Mouse (Mus musculus) intestine, embryonic 14.5 days (tissue): ENCODE results near the gene Mbl2. TPM values are rescaled to one million over a fixed set of nuclear protein-coding genes. Genes with fewer than 3 reads are reported as not detected.
"Not testable (repeated sequence)": the region's sequence is repeated elsewhere in the genome, so short reads cannot be mapped to it uniquely, and the experiment has no call there.

Experiments
- ATAC-seq: fragments of 200-750 bp; cut with Nextera tagmentation; replicated peaks from 2 replicates; pipeline ENCODE4 v1.8.0; 2017; ENCODE audit warnings: low read depth, moderate number of reproducible peaks, moderate TSS enrichment, moderate library complexity; ENCODE audit not compliant: low FRiP score, low TSS enrichment
- DNase-seq: peaks from one replicate; pipeline ENCODE4 v3.0.0-alpha.2; 2018; ENCODE audit warnings: low spot score
- H3K27ac ChIP-seq: fragments of 300-500 bp; sonication (generic); 2 replicates; pipeline ENCODE4 v1.5.1; 2014; ENCODE audit warnings: low read depth, mild to moderate bottlenecking, control low read depth
- H3K27me3 ChIP-seq: fragments of 300-500 bp; sonication (generic); replicated peaks from 2 replicates; pipeline ENCODE4 v1.6.1; 2014; ENCODE audit warnings: low read length, control low read depth; ENCODE audit not compliant: control insufficient read depth, insufficient read depth
- H3K36me3 ChIP-seq: fragments of 300-500 bp; sonication (generic); 2 replicates; pipeline ENCODE4 v1.6.1; 2014; ENCODE audit warnings: low read length, control low read depth; ENCODE audit not compliant: control insufficient read depth, insufficient read depth
- H3K4me1 ChIP-seq: fragments of 300-500 bp; sonication (generic); replicated peaks from 2 replicates; pipeline ENCODE4 v1.6.1; 2014; ENCODE audit warnings: low read length, control low read depth, mixed read lengths; ENCODE audit not compliant: control insufficient read depth, insufficient read depth
- H3K4me2 ChIP-seq: fragments of 300-500 bp; sonication (generic); 2 replicates; pipeline ENCODE4 v1.6.1; 2014; ENCODE audit warnings: low read length
- H3K4me3 ChIP-seq: fragments of 300-500 bp; sonication (generic); 2 replicates; pipeline ENCODE4 v1.5.1; 2014; ENCODE audit warnings: low read depth, low read length, control low read depth, mixed read lengths
- H3K9ac ChIP-seq: fragments of 300-500 bp; sonication (generic); 2 replicates; pipeline ENCODE4 v1.6.1; 2014; ENCODE audit warnings: mild to moderate bottlenecking, low read length
- H3K9me3 ChIP-seq: fragments of 300-500 bp; sonication (generic); 2 replicates; pipeline ENCODE4 v1.6.1; 2016; ENCODE audit warnings: low read length, control low read depth; ENCODE audit not compliant: control insufficient read depth
- WGBS: fragments of 180-500 bp; shearing (Covaris S2); extraction: QIAGEN DNeasy Blood & Tissue Kit; methylation state at CpG from one replicate; pipeline ENCODE4 v1.1.7; 2014; 5-methylcytosine and 5-hydroxymethylcytosine counted together
- polyA plus RNA-seq: library from polyadenylated mRNA; unstranded; fragments of >200 nt; fragmentation: Nextera tagmentation; extraction: Ambion mirVana; gene quantifications from 2 replicates; pipeline ENCODE4 v1.2.1, GENCODE M21; 2014

Mbl2 gene
- polyA plus RNA-seq: not detected in 2 replicates

GRCm38 (mm10) chr19:30232691-30233090 lies at the start of gene Mbl2:
Gene Mbl2 (plus strand): TSS chr19:30232942.
- no peak within 1 kb of the TSS for H3K4me2 ChIP-seq
- peak; percentile 15 for DNase-seq
- 68% methylated on average over 3 of the region's 3 CpGs for WGBS
- H3K4me1 ChIP-seq: no peaks in the 10 kb centered on the region
- H3K9me3 ChIP-seq: no peaks in the 10 kb centered on the region
- no peak within 1 kb of the TSS for H3K9ac ChIP-seq
- H3K27me3 ChIP-seq: no peaks in the 10 kb centered on the region
- H3K36me3 ChIP-seq: no peaks in the 10 kb centered on the region
- ATAC-seq: no peak
- no peak within 1 kb of the TSS for H3K4me3 ChIP-seq
- H3K27ac ChIP-seq: no peak within 1 kb of the TSS

DNA sequence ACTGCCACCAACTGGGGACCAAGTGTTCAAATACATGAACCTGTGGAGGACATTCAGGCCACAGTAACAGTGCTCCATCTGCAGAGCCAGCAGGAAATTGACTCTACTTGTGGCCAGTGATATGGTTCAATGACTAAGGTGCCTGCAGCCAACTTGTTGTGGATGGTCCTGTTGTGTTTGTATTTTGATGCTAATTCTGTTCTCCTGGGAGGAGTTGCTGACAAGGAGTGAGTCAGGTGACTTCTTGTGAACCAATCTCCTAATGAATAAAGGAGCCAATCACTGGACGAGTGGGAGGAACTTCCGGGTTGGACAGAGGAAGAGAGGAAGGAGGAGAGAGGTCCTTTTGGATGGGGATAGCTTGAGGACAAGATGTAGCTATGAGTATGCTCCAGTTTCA lies 47.2 kb upstream of the Mbl2 start:
- Histone ChIP-seq H3K9ac (no peak overlapping the region), H3K27ac (no peak overlapping the region), H3K27me3 (no peaks in the 10 kb centered on the region), H3K4me3 (no peak overlapping the region), H3K36me3 (no peaks in the 10 kb centered on the region), H3K4me2 (no peak overlapping the region), H3K9me3 (peaks cover 8% of the 10 kb centered on the region; the same call in 1 of the 2 replicates), H3K4me1 (no peaks in the 10 kb centered on the region)
- ATAC-seq (no peak), DNase-seq (no peak)
- 79% methylated on average over 2 of the region's 2 CpGs for WGBS

- Histone ChIP-seq H3K4me1 (no peaks in the 10 kb centered on the region), H3K4me2 (no peak overlapping the region), H3K27ac (no peak overlapping the region), H3K9me3 (peaks cover 8% of the 10 kb centered on the region; the same call in 1 of the 2 replicates), H3K36me3 (no peaks in the 10 kb centered on the region), H3K9ac (no peak overlapping the region), H3K4me3 (no peak overlapping the region), H3K27me3 (no peaks in the 10 kb centered on the region)
- ATAC-seq: no peak
- 90% methylated on average over 2 of the region's 2 CpGs for WGBS
- no peak for DNase-seq
Observed at GRCm38 (mm10) chr19:30187232-30187631, 45.5 kb upstream of the Mbl2 start.

DNA sequence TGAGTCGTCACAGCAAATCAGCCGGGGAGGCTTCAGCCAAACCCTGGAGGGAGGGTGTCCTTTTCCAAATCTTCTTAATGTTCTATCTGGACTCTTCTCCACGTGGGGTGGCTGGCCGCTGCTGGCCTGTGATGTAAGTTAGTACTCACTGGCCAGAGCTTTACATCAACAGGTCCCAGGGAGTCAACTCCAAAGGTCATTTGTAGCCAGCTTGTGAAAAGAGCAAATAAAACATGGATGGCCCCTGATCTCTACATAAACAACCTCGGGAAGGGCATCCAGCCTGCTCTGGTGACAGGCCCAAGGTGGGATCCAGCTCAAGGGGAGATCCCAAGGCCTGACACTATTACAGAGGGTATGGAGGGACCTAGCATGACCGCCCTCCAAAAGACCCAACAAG lies 37.7 kb upstream of the Mbl2 start:
- Histone ChIP-seq H3K27ac (no peak overlapping the region), H3K4me1 (no peaks in the 10 kb centered on the region), H3K4me3 (no peak overlapping the region), H3K9ac (no peak overlapping the region), H3K27me3 (no peaks in the 10 kb centered on the region), H3K36me3 (no peaks in the 10 kb centered on the region), H3K4me2 (no peak overlapping the region), H3K9me3 (0 out of 2 replicates have a peak, but pooled peaks cover under 1% of the 10 kb centered on the region)
- ATAC-seq: no peak
- WGBS: 64% methylated on average over 6 of the region's 6 CpGs
- no peak for DNase-seq

GRCm38 (mm10) chr19:30202177-30202576 lies 30.6 kb upstream of the Mbl2 start:
- H3K9me3 ChIP-seq: no peaks in the 10 kb centered on the region
- DNase-seq (no peak), ATAC-seq (no peak)
- no peak overlapping the region for H3K27ac ChIP-seq
- no peak overlapping the region for H3K9ac ChIP-seq
- 45% methylated on average over 7 of the region's 7 CpGs for WGBS
- no peaks in the 10 kb centered on the region for H3K36me3 ChIP-seq
- H3K4me2 ChIP-seq: no peak overlapping the region
- no peaks in the 10 kb centered on the region for H3K27me3 ChIP-seq
- no peaks in the 10 kb centered on the region for H3K4me1 ChIP-seq
- no peak overlapping the region for H3K4me3 ChIP-seq

DNA sequence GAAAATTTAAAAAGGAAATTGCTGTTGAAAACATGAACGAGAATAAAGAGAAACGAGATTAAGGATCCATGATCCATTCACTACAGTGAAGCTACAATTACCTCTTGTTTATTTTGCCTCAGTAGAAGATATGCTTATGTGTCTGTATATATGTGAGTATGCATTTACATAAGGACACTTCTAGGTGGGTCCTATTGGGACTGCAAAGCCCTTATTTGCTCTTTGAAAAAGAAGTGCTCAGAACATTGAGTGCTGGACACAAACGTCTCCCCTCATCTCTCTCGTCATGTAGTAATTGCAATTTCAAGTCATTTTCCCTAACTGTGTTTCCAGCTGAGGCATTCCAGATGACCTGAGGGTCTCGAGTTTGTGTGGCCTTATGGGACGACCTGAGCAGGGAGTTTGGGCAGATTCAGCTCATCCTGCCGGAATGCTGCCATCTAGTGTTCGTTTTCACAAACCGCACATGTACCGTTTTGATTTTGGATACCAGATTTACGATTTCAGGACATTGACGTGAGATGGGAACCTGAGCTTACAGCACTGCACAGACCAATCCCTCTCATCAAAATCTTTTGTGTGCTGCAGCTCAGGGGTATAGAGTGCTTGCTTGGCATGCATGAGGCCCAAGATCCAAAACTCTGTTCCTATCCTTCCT lies 27.5 kb upstream of the Mbl2 start:
- Histone ChIP-seq H3K4me3 (no peak overlapping the region), H3K27me3 (no peaks in the 10 kb centered on the region), H3K27ac (no peak overlapping the region), H3K9me3 (no peaks in the 10 kb centered on the region), H3K9ac (no peak overlapping the region), H3K4me1 (no peaks in the 10 kb centered on the region), H3K36me3 (no peaks in the 10 kb centered on the region), H3K4me2 (no peak overlapping the region)
- ATAC-seq (no peak; the same call in 1 of the 2 replicates), DNase-seq (peak; percentile 78)
- 17% methylated on average over 12 of the region's 12 CpGs for whole genome bisulfite sequencing

DNA sequence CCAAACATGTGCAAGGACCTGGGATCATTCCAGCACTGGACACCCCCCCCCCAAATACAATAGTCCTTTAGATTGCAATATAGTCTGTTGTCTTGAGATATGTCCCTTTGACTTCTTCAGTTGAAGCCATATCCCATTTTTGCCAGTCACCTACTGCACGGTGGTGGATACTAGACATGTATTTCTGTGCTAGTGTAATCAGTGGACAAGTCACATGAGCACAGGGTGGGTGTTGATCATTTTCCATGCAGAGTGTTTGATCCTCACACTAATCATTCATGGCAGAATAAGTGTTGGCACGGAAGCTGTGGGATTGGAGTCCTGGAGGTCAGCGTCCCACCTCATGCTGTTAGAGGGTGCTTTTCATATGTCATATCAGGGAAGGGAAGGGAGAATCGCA lies 26.9 kb upstream of the Mbl2 start:
- no peak overlapping the region for H3K27ac ChIP-seq
- no peaks in the 10 kb centered on the region for H3K36me3 ChIP-seq
- no peaks in the 10 kb centered on the region for H3K4me1 ChIP-seq
- ATAC-seq: no peak; the same call in 1 of the 2 replicates
- H3K4me3 ChIP-seq: no peak overlapping the region
- no peak for DNase-seq
- WGBS: 79% methylated on average over 4 of the region's 4 CpGs
- H3K4me2 ChIP-seq: no peak overlapping the region
- H3K27me3 ChIP-seq: no peaks in the 10 kb centered on the region
- H3K9me3 ChIP-seq: no peaks in the 10 kb centered on the region
- H3K9ac ChIP-seq: no peak overlapping the region

DNA sequence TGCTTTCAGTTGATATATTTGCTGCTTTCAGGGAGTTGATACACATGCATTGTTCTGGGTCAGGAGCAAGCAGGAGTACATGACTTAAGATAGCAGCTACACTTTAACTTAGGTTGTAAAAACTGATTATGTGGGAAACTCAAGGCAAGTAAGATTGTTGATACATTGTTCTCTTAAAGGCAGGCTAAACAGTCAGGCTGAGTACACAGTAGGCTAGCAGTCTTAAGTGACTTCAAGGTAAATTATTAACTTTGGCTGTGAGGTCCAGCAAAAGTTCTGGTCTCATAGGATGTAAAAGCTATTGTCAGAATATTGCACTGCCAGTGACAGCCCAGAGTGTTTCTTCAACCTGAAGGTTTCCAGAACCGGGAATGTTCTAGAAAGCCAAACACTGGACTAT lies 25.8 kb upstream of the Mbl2 start:
- H3K4me2 ChIP-seq: no peak overlapping the region
- DNase-seq (no peak), ATAC-seq (no peak)
- H3K36me3 ChIP-seq: no peaks in the 10 kb centered on the region
- H3K27me3 ChIP-seq: no peaks in the 10 kb centered on the region
- H3K9ac ChIP-seq: no peak overlapping the region
- no peaks in the 10 kb centered on the region for H3K9me3 ChIP-seq
- 71% methylated on average over 1 of the region's 1 CpGs for WGBS
- no peak overlapping the region for H3K4me3 ChIP-seq
- H3K4me1 ChIP-seq: no peaks in the 10 kb centered on the region
- no peak overlapping the region for H3K27ac ChIP-seq

DNA sequence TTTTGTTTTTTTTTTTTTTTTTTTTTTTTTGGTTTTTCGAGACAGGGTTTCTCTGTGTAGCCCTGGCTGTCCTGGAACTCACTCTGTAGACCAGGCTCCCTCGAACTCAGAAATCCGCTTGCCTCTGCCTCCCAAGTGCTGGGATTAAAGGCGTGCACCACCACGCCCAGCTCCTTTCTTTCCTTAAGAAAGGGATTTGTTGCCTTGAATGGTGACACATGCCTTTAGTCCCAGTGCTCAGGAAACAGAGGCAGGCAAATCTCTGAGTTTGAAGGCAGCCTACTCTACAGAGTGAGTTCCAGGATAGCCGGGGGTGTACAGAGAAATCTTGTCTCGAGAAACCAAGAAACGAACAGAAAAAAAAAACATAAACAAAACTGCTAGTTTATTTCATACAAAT lies 23.7 kb upstream of the Mbl2 start:
- H3K27me3 ChIP-seq, H3K4me1 ChIP-seq, H3K9me3 ChIP-seq, H3K27ac ChIP-seq, H3K36me3 ChIP-seq, H3K9ac ChIP-seq, H3K4me3 ChIP-seq, ATAC-seq, DNase-seq, H3K4me2 ChIP-seq: not testable (repeated sequence)
- WGBS: 81% methylated on average over 8 of the region's 8 CpGs
